Mouse (Mus musculus): ENCODE measurements around the gene Rab24. TPM values are rescaled to one million over a fixed set of nuclear protein-coding genes. Genes with fewer than 3 reads are reported as not detected.
A peak's percentile ranks its signal among the peaks of the same experiment; 100 is the strongest.

Gene Rab24
- polyA plus RNA-seq, 1 experiment from 2014 or later: 57.6 TPM

- peak overlapping the region; percentile 77 for H3K4me3 ChIP-seq
- peak; percentile 11; the same call in 1 of the 2 replicates for ATAC-seq
- H3K36me3 ChIP-seq: peaks cover 55% of the 10 kb centered on the region
- 51% methylated on average over 8 of the region's 8 CpGs for WGBS (ENCODE audit: insufficient replicate concordance)
- H3K4me1 ChIP-seq: peaks cover 76% of the 10 kb centered on the region
- peak overlapping the region; percentile 84 for H3K9ac ChIP-seq
- peak overlapping the region; percentile 78 for H3K4me2 ChIP-seq
- no peaks in the 10 kb centered on the region for H3K9me3 ChIP-seq (replicated peaks)
- H3K27ac ChIP-seq: peak overlapping the region; percentile 37; the same call in 1 of the 2 replicates
- H3K27me3 ChIP-seq (replicated peaks): 0 out of 2 replicates have a peak, but pooled peaks cover 7% of the 10 kb centered on the region
Measured at GRCm38 (mm10) chr13:55327633-55328032, 5.9 kb upstream of the Rab24 start.

GRCm38 (mm10) chr13:55327169-55327568, 5.4 kb upstream of the Rab24 start:
- WGBS (ENCODE audit: insufficient replicate concordance): 50% methylated on average over 4 of the region's 4 CpGs

DNA sequence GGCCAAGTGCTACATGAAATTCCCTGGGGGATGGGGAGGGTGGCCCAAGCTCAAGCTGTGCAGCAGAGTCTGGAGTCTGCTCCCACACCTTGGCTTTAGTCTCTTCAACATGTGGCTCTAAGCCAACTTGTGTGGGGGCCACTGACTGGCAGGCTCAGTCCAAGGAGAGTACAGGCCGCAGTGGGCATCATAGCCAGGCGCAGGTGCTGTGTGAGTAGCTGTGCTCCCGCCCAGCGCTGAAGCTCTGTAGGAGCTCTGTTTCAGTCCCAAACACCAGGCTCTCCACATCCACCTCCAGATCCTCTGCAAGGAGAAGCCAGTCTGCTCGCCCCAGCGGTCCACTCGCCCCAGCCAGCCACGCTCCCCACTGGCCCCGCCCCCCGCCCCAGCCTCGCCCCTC, 3.9 kb upstream of the Rab24 start:
- H3K4me1 ChIP-seq: peaks cover 71% of the 10 kb centered on the region

More at GRCm38 (mm10) chr13:55327169-55327568, 5.4 kb upstream of the Rab24 start:
- peak overlapping the region; percentile 78 for H3K4me2 ChIP-seq
- H3K9me3 ChIP-seq (replicated peaks): no peaks in the 10 kb centered on the region
- peaks cover 55% of the 10 kb centered on the region for H3K36me3 ChIP-seq
- peak overlapping the region; percentile 37; the same call in 1 of the 2 replicates for H3K27ac ChIP-seq
- peak overlapping the region; percentile 77 for H3K4me3 ChIP-seq
- ATAC-seq: no peak
- H3K27me3 ChIP-seq (replicated peaks): 0 out of 2 replicates have a peak, but pooled peaks cover 6% of the 10 kb centered on the region
- peaks cover 77% of the 10 kb centered on the region for H3K4me1 ChIP-seq
- H3K9ac ChIP-seq: peak overlapping the region; percentile 48

DNA sequence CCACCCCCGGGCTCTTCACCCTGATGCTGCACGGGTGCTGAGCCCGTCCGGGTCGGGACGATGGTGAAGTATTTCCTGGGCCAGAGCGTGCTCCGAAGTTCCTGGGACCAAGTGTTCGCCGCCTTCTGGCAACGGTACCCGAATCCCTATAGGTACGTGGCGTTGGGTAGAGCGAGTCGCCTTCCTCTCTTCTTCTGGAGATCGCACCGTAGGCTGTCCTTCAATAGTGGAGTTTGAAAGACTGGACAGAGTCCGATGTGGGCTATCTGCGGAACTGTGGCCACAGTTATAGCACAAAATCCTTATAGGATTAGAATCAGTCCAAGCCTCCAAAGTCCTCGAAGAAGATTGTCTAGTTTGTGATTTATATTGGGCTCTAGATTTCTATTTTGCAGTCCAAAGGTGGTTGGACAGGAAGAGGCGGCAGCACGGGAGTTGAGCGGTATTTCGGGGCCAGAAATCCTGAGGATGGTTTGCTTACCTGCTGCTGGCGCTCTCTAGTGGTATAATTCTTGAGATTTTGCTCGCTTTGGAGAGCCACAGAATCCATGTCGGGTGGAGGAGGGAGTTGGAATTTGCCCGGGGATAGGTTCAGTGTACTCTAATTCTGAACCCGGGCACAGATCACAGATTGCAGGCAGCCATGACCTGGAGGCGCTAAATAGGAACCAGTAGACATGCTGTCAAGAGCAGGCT, 532 bp upstream of the Rab24 start:
- peak overlapping the region; percentile 95 for H3K4me2 ChIP-seq
- WGBS (ENCODE audit: insufficient replicate concordance): 1% methylated on average over 31 of the region's 31 CpGs
- peak overlapping the region; percentile 83 for H3K4me3 ChIP-seq
- H3K9ac ChIP-seq: peak overlapping the region; percentile 94
- peaks cover 55% of the 10 kb centered on the region for H3K4me1 ChIP-seq
- peak overlapping the region; percentile 86 for H3K27ac ChIP-seq
- peaks cover 79% of the 10 kb centered on the region for H3K36me3 ChIP-seq
- ATAC-seq: no peak
- H3K27me3 ChIP-seq (replicated peaks): no peaks in the 10 kb centered on the region
- H3K9me3 ChIP-seq (replicated peaks): no peaks in the 10 kb centered on the region

More for the DNA sequence above, 3.9 kb upstream of the Rab24 start:
- Histone ChIP-seq H3K4me3 (0 out of 2 replicates have a peak overlapping the region, but pooled peaks have one; percentile 1), H3K9ac (no peak overlapping the region), H3K4me2 (no peak overlapping the region), H3K27ac (no peak overlapping the region), H3K27me3 (replicated peaks) (no peaks in the 10 kb centered on the region), H3K9me3 (replicated peaks) (no peaks in the 10 kb centered on the region), H3K36me3 (peaks cover 56% of the 10 kb centered on the region)
- WGBS (ENCODE audit: insufficient replicate concordance): 79% methylated on average over 11 of the region's 11 CpGs
- ATAC-seq: no peak

- 80% methylated on average over 4 of the region's 4 CpGs for WGBS (ENCODE audit: insufficient replicate concordance)
- Histone ChIP-seq H3K4me1 (peaks cover 42% of the 10 kb centered on the region), H3K27ac (peak within 1 kb of the TSS; percentile 86), H3K4me2 (peak within 1 kb of the TSS; percentile 95), H3K27me3 (replicated peaks) (no peaks in the 10 kb centered on the region), H3K9me3 (replicated peaks) (no peaks in the 10 kb centered on the region), H3K36me3 (peaks cover 77% of the 10 kb centered on the region), H3K9ac (peak within 1 kb of the TSS; percentile 94), H3K4me3 (peak within 1 kb of the TSS; percentile 83)
- ATAC-seq: no peak
Measured at GRCm38 (mm10) chr13:55319931-55320533, 1.7 kb downstream of the Rab24 start, which contains the start of gene Prelid1. Gene Prelid1, plus strand, starts transcription at chr13:55320500.

GRCm38 (mm10) chr13:55318351-55318750, 3.4 kb downstream of the Rab24 start:
- ATAC-seq: no peak
- Histone ChIP-seq H3K9me3 (replicated peaks) (no peaks in the 10 kb centered on the region), H3K4me3 (no peak overlapping the region), H3K36me3 (peaks cover 77% of the 10 kb centered on the region), H3K27me3 (replicated peaks) (no peaks in the 10 kb centered on the region), H3K27ac (peak overlapping the region; percentile 38; the same call in 1 of the 2 replicates), H3K4me1 (peaks cover 30% of the 10 kb centered on the region), H3K9ac (no peak overlapping the region), H3K4me2 (no peak overlapping the region)
- WGBS (ENCODE audit: insufficient replicate concordance): 75% methylated on average over 3 of the region's 3 CpGs

DNA sequence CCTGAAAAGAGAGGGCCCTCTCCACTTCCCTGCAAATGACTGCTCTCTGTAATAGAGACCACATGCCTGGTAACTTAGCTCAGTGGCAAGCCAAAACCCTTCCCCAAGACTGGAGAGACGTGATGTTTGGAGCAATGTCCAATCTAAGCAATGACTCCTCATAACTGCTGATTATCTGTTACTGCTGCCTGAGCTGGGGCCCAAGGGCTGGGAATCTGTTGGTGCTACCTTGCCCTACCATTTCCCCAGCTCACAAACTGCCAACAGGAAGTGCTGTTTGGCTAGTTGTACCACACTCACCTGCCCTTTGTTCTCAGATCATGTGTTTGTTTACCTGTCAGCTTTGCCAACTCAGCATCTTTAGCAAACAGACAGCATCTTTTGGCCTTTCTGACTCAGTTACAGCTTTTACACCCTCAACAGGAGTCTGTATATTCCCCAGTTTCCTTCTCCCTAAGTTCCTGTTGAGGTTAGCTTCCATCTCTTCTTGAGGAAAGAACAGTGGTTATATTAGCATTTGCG, 6.8 kb downstream of the Rab24 start:
- 68% methylated on average over 2 of the region's 2 CpGs for WGBS (ENCODE audit: insufficient replicate concordance)
- Histone ChIP-seq H3K27ac (no peak overlapping the region), H3K4me3 (no peak overlapping the region), H3K9ac (no peak overlapping the region), H3K4me2 (no peak overlapping the region), H3K4me1 (peaks cover 4% of the 10 kb centered on the region; the same call in 1 of the 2 replicates), H3K27me3 (replicated peaks) (no peaks in the 10 kb centered on the region), H3K9me3 (replicated peaks) (no peaks in the 10 kb centered on the region), H3K36me3 (peaks cover 97% of the 10 kb centered on the region)
- ATAC-seq: no peak

GRCm38 (mm10) chr13:55313051-55313450, 8.7 kb downstream of the Rab24 start:
- H3K27ac ChIP-seq: no peak overlapping the region
- no peak for ATAC-seq
- no peaks in the 10 kb centered on the region for H3K4me1 ChIP-seq
- no peak overlapping the region for H3K4me3 ChIP-seq
- no peak overlapping the region for H3K4me2 ChIP-seq
- 82% methylated on average over 9 of the region's 9 CpGs for WGBS (ENCODE audit: insufficient replicate concordance)
- H3K9me3 ChIP-seq (replicated peaks): no peaks in the 10 kb centered on the region
- no peaks in the 10 kb centered on the region for H3K27me3 ChIP-seq (replicated peaks)
- no peak overlapping the region for H3K9ac ChIP-seq
- peaks cover 96% of the 10 kb centered on the region for H3K36me3 ChIP-seq

DNA sequence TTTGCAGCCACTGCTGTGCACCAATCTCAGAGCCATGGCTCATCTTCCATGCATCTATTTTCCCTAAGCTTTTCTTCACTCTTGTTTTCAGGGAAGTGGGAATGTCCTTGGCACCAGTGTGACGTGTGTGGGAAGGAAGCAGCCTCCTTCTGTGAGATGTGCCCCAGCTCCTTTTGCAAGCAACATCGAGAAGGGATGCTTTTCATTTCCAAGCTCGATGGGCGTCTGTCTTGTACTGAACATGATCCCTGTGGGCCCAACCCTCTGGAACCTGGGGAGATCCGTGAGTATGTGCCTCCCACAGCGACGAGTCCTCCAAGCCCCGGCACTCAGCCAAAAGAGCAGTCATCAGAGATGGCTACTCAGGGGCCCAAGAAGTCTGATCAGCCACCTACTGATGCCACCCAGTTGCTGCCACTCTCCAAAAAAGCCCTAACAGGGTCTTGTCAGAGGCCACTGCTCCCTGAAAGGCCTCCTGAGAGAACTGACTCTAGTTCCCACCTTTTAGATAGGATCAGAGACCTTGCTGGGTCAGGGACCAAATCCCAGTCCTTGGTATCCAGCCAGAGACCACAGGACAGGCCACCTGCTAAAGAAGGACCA, 9.6 kb downstream of the Rab24 start:
- no peaks in the 10 kb centered on the region for H3K27me3 ChIP-seq (replicated peaks)
- H3K4me3 ChIP-seq: no peak overlapping the region
- H3K36me3 ChIP-seq: peaks cover 96% of the 10 kb centered on the region
- H3K9me3 ChIP-seq (replicated peaks): no peaks in the 10 kb centered on the region
- no peaks in the 10 kb centered on the region for H3K4me1 ChIP-seq
- 88% methylated on average over 8 of the region's 8 CpGs for WGBS (ENCODE audit: insufficient replicate concordance)
- no peak overlapping the region for H3K9ac ChIP-seq
- no peak overlapping the region for H3K27ac ChIP-seq
- no peak for ATAC-seq
- no peak overlapping the region for H3K4me2 ChIP-seq

DNA sequence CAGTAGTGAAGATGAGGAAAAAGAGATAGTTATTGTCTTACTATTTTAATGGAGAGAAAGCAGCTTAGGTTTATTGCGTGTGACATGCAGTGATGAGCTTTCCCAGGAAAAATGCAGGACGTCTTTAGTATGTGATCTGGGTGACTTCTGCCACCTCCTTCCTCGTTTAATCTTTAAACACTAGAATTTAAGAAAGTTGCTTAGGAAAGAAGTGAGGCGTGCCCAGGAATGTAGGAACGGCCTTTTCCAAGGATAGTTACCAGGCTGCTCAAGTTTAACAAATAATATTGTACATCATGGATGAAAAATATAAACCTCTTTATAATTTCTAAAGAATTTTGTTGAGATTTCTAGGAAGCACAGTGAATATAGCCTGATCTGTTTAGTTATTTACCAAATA, 20.8 kb downstream of the Rab24 start:
- Histone ChIP-seq H3K27ac (no peak overlapping the region), H3K9ac (no peak overlapping the region), H3K36me3 (peaks cover 94% of the 10 kb centered on the region), H3K9me3 (replicated peaks) (no peaks in the 10 kb centered on the region), H3K4me2 (no peak overlapping the region), H3K4me3 (no peak overlapping the region), H3K4me1 (no peaks in the 10 kb centered on the region), H3K27me3 (replicated peaks) (no peaks in the 10 kb centered on the region)
- 88% methylated on average over 5 of the region's 5 CpGs for WGBS (ENCODE audit: insufficient replicate concordance)
- ATAC-seq: no peak

DNA sequence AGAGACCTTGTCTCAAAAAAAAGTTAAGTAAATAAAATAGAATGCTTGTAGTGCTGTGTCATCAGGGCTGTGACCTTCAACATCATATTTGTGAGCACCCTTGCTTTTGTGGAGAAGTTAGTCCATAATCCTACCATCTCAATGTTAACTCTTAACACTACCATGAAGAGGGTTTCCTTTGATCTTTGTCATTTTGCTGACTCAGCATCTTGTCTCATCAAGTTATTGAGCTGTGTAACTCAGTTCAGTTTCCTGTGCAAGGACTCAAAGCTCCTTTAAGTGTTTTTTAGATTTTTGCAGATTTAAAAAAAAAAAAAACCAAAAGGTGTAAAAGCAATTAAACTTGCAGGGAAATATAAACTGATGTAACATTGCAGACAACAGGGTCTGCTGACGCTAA, 25.0 kb downstream of the Rab24 start:
- Histone ChIP-seq H3K27ac (no peak overlapping the region), H3K4me1 (no peaks in the 10 kb centered on the region), H3K36me3 (peaks cover 95% of the 10 kb centered on the region), H3K9ac (no peak overlapping the region), H3K4me3 (no peak overlapping the region), H3K27me3 (replicated peaks) (no peaks in the 10 kb centered on the region), H3K4me2 (no peak overlapping the region), H3K9me3 (replicated peaks) (no peaks in the 10 kb centered on the region)
- WGBS (ENCODE audit: insufficient replicate concordance): 89% methylated on average over 1 of the region's 1 CpGs
- no peak for ATAC-seq

DNA sequence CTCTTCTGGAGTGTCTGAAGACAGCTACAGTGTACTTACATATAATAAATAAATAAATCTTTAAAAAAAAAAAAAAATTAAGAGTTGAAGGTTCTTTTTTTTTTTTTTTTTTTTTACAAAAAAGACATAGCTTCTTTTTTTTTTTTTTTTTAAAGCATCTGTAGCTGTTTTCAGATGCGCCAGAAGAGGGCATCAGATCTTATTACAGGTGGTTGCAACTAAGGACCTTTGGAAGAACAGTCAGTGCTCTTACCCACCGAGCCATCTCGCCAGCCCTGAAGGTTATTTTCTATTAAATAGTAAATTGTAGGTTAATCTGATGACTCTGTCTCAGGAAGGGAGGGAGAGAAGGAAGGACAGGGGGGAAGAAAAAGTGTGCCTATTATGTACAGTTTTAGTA, 32.9 kb downstream of the Rab24 start:
- H3K4me3 ChIP-seq: no peak overlapping the region
- WGBS (ENCODE audit: insufficient replicate concordance): 85% methylated on average over 3 of the region's 3 CpGs
- H3K9me3 ChIP-seq (replicated peaks): no peaks in the 10 kb centered on the region
- H3K36me3 ChIP-seq: peaks cover 87% of the 10 kb centered on the region
- no peak overlapping the region for H3K9ac ChIP-seq
- no peak for ATAC-seq
- no peaks in the 10 kb centered on the region for H3K27me3 ChIP-seq (replicated peaks)
- H3K27ac ChIP-seq: no peak overlapping the region
- H3K4me2 ChIP-seq: no peak overlapping the region
- H3K4me1 ChIP-seq: no peaks in the 10 kb centered on the region

All from liver, embryonic 12.5 days (tissue).